Mouse (Mus musculus) neutrophil, adult 83 days (primary cell): ENCODE results near the gene Zxdc. TPM values are rescaled to one million over a fixed set of nuclear protein-coding genes. Genes with fewer than 3 reads are reported as not detected.

Source experiments
- total RNA-seq, 2 experiments: library from RNA; stranded (reverse); gene quantifications; one replicate each; pipeline ENCODE4 v1.2.4; 2023

Gene Zxdc
- total RNA-seq: 10 to 100 TPM; 36.9 to 38.4 TPM

DNA sequence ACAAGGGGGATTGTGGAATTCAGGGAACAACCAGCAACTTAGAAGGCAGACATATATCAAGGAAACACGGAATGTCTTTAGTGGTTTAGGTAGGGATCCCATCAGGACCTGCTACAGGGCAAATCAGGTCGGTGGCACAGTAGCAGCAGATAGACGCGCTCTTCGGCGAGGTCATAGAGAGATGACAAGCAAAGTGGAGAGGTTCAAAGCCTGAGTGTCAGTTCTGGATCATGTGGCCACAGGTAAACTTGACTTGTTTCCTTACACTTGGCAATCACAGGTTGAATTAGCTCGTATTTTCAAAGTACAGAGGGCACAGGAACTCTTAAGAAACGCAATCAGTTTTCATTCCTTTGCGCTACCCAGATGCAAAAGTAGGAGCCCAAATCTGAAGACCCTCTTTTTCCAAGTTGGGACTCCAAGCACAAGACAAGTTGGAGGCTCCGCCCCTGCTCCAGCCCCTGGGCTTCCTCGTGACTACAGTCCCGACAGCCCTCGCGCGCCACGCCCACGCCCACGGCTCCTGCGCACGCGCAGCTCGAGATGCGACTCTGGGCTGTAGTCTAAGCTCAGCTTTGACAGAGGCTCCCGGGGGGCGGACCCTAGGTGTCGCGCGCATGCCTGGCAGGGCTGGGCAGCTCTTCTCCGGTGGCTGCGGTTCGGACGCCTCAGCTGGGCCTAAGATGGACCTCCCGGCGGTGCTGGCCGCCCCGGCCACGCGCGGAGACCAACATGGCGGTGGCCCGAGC is at the start of gene Zxdc:
Gene Zxdc, plus strand, starts transcription at position 517 of the 749 bp plus-strand sequence.

DNA sequence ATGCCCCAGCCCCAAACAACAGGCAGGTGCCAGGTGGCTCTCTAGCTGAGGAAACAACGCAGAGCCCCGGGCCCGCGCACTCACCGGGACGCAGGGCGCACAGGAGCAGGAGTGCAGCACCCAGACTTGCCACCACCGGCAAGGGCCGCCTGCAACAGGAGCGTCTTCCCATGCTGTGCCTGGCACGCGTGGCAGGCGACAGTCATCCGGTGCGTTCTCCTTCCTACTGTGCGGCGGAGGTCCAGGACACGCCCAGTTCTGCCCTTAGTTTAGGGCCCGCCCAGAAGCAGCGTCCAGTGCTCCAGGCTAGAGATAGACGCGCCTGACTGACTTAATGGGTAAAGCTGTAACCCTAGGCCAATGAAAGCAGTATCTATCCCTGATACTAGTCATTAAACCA is 44.3 kb upstream of the Zxdc start, which contains the start of gene Chst13:
Gene Chst13, minus strand, starts transcription at position 195 of the 400 bp plus-strand sequence.

DNA sequence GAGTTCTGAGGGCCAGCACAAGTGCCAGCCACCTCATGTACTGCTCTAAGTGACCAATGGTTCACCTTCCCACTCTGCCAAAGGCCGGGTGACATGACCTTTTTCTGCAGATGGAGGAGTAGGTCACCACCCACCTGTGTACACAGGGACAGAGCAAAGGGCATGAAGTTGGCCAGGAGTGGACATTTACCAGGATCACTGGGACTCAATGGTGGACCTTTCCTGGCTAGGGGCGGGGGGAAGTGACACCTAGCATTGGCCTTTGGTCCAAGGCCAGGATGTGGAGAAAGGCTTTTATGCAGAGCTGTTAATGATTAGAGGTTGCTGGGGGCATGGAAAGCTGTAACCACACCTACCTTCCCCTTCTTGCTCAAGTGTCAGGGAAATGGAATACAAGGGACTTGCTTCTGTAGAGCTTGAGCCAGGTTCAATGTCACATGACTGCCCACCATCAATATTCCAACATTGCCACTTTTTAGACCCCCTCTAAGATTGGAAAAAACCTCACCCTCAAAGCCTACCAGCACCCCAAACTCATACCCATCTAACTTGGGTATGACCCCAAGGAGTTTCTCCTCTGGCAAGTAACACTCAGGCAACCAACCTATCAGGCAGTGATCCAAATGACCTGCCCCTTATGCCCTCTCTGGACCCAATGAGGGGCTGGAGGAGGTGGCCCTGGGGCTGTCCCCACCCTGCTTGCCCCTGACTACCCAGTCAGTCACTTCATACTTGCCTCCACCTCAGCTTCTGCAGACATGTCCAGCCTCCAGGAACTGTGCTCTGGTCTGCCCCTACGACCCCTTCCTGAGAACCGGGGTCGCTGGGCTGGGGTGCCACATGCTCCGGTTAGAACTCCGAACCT is 36.5 kb upstream of the Zxdc start, which contains the start of gene Uroc1:
Gene Uroc1, plus strand, starts transcription at position 724 of the 865 bp plus-strand sequence.

DNA sequence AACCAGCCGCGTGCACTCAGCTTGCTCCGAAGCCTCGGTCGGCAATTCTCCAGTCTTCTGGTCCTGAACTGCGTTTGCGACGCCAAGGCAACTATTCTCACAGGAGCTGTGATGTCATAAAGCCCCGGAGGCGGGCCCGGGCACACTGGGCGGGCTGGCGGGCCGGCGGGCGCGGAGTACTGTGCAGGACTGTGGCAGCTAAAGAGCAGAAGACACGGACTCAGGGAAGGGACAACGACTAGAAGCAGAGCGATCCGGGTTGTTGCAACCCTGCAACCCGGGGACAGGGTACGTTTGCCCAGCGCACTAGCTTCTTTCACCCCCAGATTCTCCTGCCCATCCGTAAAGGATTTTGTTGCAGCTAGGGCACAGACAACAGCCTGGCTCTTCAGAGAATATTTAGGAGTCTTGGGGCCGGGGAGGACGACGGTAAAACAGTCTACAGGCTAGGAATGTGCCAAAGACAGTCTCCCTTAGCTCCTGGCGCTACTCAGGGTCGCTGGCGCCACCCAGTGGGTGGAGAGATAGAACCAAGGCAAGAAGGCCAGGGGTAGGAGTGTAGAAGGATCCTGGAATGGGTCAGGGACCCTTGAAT is 59.2 kb downstream of the Zxdc start, which contains the start of gene Cfap100:
Gene Cfap100, minus strand, starts transcription at position 418 of the 595 bp plus-strand sequence.

Other genes starting within 250 kb of the Zxdc start
- not detected for gene Vmn1r51, start 246.9 kb upstream of the Zxdc start, total RNA-seq
- not detected for gene Vmn1r52, start 194.7 kb upstream of the Zxdc start, total RNA-seq
- not detected for gene V1ra8, start 166.7 kb upstream of the Zxdc start, total RNA-seq
- gene Vmn1r53, start 145.1 kb upstream of the Zxdc start, total RNA-seq: not detected
- not detected for gene Vmn1r54, start 123.2 kb upstream of the Zxdc start, total RNA-seq
- gene BC048671, start 68.3 kb upstream of the Zxdc start, total RNA-seq: not detected
- gene Chst13, start 44.3 kb upstream of the Zxdc start, total RNA-seq: 10 to 100 TPM; 23.0 to 24.7 TPM
- gene Uroc1, start 36.2 kb upstream of the Zxdc start, total RNA-seq: not detected
- gene Cfap100, start 59.3 kb downstream of the Zxdc start, total RNA-seq: not detected
- not detected for gene Klf15, start 93.1 kb downstream of the Zxdc start, total RNA-seq
- not detected for gene Aldh1l1, start 116.9 kb downstream of the Zxdc start, total RNA-seq
- 10 to 100 TPM; 19.2 to 20.2 TPM for gene Slc41a3, start 235.2 kb downstream of the Zxdc start, total RNA-seq